Mouse (Mus musculus) limb, embryonic 13.5 days (tissue): Measurements from ENCODE around the gene Tchh. TPM values are rescaled to one million over a fixed set of nuclear protein-coding genes. Genes with fewer than 3 reads are reported as not detected.
A peak's percentile ranks its signal among the peaks of the same experiment; 100 is the strongest.
"Not testable (repeated sequence)": the region's sequence is repeated elsewhere in the genome, so short reads cannot be mapped to it uniquely, and the experiment has no call there.

ENCODE experiments used
- ATAC-seq: fragments of 200-750 bp; cut with Nextera tagmentation; 2 replicates; pipeline ENCODE4 v1.8.0; 2017; ENCODE audit warnings: low read depth, moderate number of reproducible peaks, moderate TSS enrichment; ENCODE audit not compliant: low FRiP score
- H3K27ac ChIP-seq: fragments of 300-500 bp; sonication (generic); 2 replicates; pipeline ENCODE4 v1.5.1; 2015; ENCODE audit warnings: inconsistent platforms, mild to moderate bottlenecking, moderate library complexity
- H3K27me3 ChIP-seq: fragments of 300-500 bp; sonication (generic); 2 replicates; pipeline ENCODE4 v1.6.1; 2015; ENCODE audit warnings: mild to moderate bottlenecking, inconsistent platforms
- H3K36me3 ChIP-seq: fragments of 300-500 bp; sonication (generic); 2 replicates; pipeline ENCODE4 v1.6.1; 2015; ENCODE audit warnings: inconsistent platforms, mild to moderate bottlenecking, moderate library complexity
- H3K4me1 ChIP-seq: fragments of 300-500 bp; sonication (generic); 2 replicates; pipeline ENCODE4 v1.6.1; 2015; ENCODE audit warnings: inconsistent platforms
- H3K4me2 ChIP-seq: fragments of 300-500 bp; sonication (generic); replicated peaks from 2 replicates; pipeline ENCODE4 v1.6.1; 2015; ENCODE audit warnings: inconsistent platforms, mild to moderate bottlenecking, moderate library complexity
- H3K4me3 ChIP-seq: fragments of 300-500 bp; sonication (generic); 2 replicates; pipeline ENCODE4 v1.5.1; 2015; ENCODE audit warnings: moderate library complexity, mild to moderate bottlenecking, inconsistent platforms
- H3K9ac ChIP-seq: fragments of 300-500 bp; sonication (generic); 2 replicates; pipeline ENCODE4 v1.6.1; 2015; ENCODE audit warnings: mild to moderate bottlenecking, inconsistent platforms
- H3K9me3 ChIP-seq: fragments of 300-500 bp; sonication (generic); 2 replicates; pipeline ENCODE4 v1.6.1; 2016; ENCODE audit warnings: inconsistent platforms
- WGBS: fragments of 180-500 bp; shearing (Covaris S2); methylation state at CpG from one replicate; pipeline ENCODE4 v1.1.7; 2015; 5-methylcytosine and 5-hydroxymethylcytosine counted together
- polyA plus RNA-seq: library from polyadenylated mRNA; unstranded; fragments of >200 nt; fragmentation: Nextera tagmentation; extraction: Ambion mirVana; gene quantifications from 2 replicates; pipeline ENCODE4 v1.2.1, GENCODE M21; 2015

The Tchh gene
- polyA plus RNA-seq = 1.1 TPM in 2 replicates

DNA sequence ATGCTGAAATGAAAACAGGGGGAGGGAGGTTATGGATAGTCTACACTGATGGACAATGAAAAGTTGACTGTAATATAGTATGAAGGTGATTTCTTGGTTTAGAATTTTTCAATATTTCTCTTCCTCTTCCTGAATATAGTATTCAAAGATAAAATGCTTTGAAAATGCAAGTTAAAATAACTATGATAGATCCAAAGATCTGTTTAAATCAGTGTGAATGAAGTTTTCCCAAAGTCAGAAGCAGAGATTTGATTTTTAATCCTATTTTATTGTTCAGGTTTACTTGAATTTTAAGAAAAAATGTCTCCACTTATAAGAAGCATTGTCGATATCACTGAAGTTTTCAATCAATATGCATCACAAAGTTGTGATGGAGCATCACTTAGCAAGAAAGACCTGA lies at the start of gene Tchh:
Gene Tchh, plus strand, starts transcription at position 301 of the 400 bp plus-strand sequence.
- 79% methylated on average over 1 of the region's 1 CpGs for WGBS
- Histone ChIP-seq H3K4me3 (peak within 1 kb of the TSS; percentile 52), H3K9me3 (no peaks in the 10 kb centered on the region), H3K9ac (no peak within 1 kb of the TSS), H3K27me3 (peaks cover 60% of the 10 kb centered on the region), H3K4me2 (peak within 1 kb of the TSS; percentile 94), H3K27ac (no peak within 1 kb of the TSS), H3K4me1 (peaks cover 18% of the 10 kb centered on the region), H3K36me3 (no peaks in the 10 kb centered on the region)
- no peak for ATAC-seq

DNA sequence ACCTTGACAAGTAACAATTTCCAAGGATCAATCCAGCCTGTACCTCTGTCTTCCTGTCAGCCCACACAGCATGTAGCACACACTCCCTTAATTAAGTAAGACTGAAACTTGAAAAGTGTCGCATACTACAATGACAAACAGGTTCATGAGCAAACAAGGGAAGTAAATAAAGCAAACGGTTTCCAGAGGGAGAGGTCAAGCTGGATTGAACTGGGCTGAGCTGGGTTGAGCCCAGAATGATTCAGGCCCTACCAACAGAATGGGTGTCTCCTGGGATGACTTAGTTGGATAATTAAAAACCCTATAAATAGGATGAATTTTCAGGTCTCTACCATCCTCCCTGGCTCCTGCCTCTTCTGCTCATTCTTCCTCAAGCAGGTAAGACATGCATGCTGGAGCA lies 48.8 kb upstream of the Tchh start, which contains the start of gene Rptn:
Gene Rptn, plus strand, starts transcription at position 334 of the 400 bp plus-strand sequence.
- Histone ChIP-seq H3K9ac (no peak within 1 kb of the TSS), H3K27me3 (no peaks in the 10 kb centered on the region), H3K36me3 (no peaks in the 10 kb centered on the region), H3K4me3 (no peak within 1 kb of the TSS), H3K9me3 (no peaks in the 10 kb centered on the region), H3K27ac (no peak within 1 kb of the TSS), H3K4me2 (no peak within 1 kb of the TSS), H3K4me1 (no peaks in the 10 kb centered on the region)
- 57% methylated on average over 2 of the region's 2 CpGs for WGBS
- no peak for ATAC-seq

DNA sequence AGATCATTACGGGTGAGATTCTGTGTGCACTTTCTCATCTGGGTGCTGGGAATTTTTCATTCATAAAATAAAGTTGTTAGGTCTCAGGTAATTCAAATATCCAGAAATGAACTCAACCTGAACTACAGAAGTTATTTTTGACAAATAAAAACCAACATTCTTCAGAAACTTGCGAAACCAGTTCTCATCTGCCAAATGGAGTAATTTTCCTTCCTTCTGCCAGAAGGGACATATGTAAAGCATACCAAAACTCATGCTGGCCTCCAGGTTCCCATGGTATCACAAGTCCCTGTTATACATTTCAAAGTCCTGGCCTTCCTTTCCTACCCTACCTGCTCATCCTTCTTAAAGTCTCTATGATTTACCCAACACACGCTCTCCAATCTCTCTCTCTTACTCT lies 38.2 kb upstream of the Tchh start:
- ATAC-seq = no peak
- Histone ChIP-seq H3K4me1 (no peaks in the 10 kb centered on the region), H3K9me3 (no peaks in the 10 kb centered on the region), H3K9ac (no peak overlapping the region), H3K36me3 (no peaks in the 10 kb centered on the region), H3K4me2 (no peak overlapping the region), H3K27ac (no peak overlapping the region), H3K27me3 (no peaks in the 10 kb centered on the region), H3K4me3 (no peak overlapping the region)
- WGBS = 91% methylated on average over 3 of the region's 3 CpGs

DNA sequence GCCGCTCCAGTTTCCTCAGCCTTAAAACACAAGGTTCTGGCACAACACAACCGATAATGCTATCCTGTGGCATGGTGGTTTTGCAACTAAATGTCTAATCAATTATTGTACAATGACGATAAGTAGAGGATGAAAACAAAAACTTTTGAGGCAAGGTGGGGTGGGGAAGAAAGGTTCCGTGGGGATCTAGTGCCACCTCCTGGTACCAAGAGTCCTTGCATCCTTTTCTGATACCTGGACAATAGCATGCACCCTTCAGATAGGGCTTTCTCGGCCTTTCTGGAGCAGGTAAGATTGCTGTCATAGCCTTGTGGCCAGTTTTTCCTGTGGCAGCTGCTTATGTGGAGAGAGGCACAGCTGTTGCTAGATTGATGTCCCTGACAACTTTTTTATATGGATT lies 35.1 kb upstream of the Tchh start:
- no peak for ATAC-seq
- Histone ChIP-seq H3K27ac (no peak overlapping the region), H3K4me2 (no peak overlapping the region), H3K4me3 (no peak overlapping the region), H3K36me3 (no peaks in the 10 kb centered on the region), H3K9me3 (no peaks in the 10 kb centered on the region), H3K27me3 (no peaks in the 10 kb centered on the region), H3K9ac (no peak overlapping the region), H3K4me1 (no peaks in the 10 kb centered on the region)
- WGBS = 36% methylated on average over 5 of the region's 5 CpGs

DNA sequence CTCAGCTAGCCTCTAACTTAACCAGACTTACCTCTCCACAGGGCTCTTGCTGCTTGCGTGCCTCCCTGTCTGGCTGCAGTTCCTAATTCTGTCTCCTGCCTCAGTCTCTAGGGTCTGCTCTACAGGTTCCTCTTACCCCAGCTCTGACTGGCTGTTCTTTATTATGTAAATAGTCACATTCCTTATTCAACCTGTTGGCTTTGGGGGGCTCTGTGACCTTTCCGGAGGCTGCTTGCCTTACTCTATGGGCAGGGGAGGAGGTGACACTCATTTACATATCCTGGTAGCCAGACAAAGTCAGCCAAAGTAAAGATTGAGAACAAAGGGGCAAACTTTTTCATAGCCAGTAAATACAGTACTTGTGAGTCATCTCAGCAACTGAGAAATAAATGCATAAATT lies 30.2 kb upstream of the Tchh start:
- WGBS = 28% methylated on average over 2 of the region's 2 CpGs
- ATAC-seq = no peak
- H3K27ac ChIP-seq = no peak overlapping the region

DNA sequence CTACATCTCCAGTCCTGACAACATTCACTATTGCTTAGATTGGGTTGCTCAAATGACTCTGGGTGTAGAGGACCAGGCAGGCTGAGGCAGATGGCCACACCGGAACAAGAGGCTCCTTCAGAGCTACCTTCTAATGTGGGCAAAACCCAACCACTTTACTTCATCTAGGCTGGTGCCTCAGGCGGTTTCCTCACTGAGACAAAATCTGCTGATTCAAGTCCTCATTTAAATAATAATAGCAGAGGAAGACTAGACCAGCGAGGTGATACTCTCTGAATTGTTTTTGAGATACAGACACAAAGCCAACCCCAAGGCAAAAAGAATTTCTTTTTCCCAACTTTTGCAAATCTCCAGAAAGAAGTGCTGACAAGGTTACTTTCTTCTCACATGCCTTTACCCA lies 10.5 kb upstream of the Tchh start:
- H3K4me3 ChIP-seq = no peak overlapping the region
- H3K36me3 ChIP-seq = no peaks in the 10 kb centered on the region
- no peaks in the 10 kb centered on the region for H3K4me1 ChIP-seq
- 57% methylated on average over 3 of the region's 3 CpGs for WGBS
- ATAC-seq = no peak
- H3K4me2 ChIP-seq = no peak overlapping the region
- no peaks in the 10 kb centered on the region for H3K27me3 ChIP-seq
- no peak overlapping the region for H3K27ac ChIP-seq
- no peaks in the 10 kb centered on the region for H3K9me3 ChIP-seq
- H3K9ac ChIP-seq = no peak overlapping the region

More for the DNA sequence above, 30.2 kb upstream of the Tchh start:
- H3K4me1 ChIP-seq = no peaks in the 10 kb centered on the region
- no peaks in the 10 kb centered on the region for H3K36me3 ChIP-seq
- no peak overlapping the region for H3K9ac ChIP-seq
- H3K4me2 ChIP-seq = no peak overlapping the region
- no peaks in the 10 kb centered on the region for H3K9me3 ChIP-seq
- H3K27me3 ChIP-seq = no peaks in the 10 kb centered on the region
- H3K4me3 ChIP-seq = no peak overlapping the region

DNA sequence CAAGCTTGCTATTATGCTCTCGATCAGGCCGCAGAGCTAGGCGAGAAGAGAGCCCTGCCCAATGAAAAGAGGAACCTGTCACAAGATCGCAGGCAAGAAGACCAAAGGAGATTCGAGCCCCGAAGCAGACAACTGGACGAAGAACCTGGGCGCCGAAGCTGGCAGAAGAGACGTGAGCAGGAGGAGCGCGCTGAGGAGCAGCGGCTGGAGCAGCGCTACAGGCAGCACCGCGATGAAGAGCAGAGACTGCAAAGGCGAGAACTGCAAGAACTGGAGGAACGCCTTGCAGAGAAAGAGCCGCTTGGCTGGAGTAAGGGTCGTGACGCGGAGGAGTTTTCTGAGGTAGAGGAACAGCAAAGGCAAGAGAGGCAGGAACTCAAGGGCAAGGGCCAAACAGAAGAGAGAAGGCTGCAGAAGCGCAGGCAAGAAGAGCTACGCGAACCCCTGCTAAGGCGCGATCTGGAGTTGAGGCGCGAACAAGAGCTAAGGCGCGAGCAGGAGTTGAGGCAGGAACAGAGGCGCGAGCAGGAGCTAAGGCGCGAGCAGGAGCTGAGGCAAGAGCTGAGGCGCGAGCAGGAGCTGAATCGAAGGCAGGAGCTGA lies 1.5 kb downstream of the Tchh start:
- Histone ChIP-seq H3K4me2 (peak overlapping the region; percentile 94), H3K4me3 (peak overlapping the region; percentile 52), H3K27me3 (peaks cover 73% of the 10 kb centered on the region), H3K36me3 (no peaks in the 10 kb centered on the region), H3K9me3 (no peaks in the 10 kb centered on the region), H3K4me1 (peaks cover 24% of the 10 kb centered on the region), H3K27ac (no peak overlapping the region), H3K9ac (peak overlapping the region; percentile 61)
- WGBS = under 1% methylated on average over 38 of the region's 38 CpGs
- ATAC-seq = no peak

DNA sequence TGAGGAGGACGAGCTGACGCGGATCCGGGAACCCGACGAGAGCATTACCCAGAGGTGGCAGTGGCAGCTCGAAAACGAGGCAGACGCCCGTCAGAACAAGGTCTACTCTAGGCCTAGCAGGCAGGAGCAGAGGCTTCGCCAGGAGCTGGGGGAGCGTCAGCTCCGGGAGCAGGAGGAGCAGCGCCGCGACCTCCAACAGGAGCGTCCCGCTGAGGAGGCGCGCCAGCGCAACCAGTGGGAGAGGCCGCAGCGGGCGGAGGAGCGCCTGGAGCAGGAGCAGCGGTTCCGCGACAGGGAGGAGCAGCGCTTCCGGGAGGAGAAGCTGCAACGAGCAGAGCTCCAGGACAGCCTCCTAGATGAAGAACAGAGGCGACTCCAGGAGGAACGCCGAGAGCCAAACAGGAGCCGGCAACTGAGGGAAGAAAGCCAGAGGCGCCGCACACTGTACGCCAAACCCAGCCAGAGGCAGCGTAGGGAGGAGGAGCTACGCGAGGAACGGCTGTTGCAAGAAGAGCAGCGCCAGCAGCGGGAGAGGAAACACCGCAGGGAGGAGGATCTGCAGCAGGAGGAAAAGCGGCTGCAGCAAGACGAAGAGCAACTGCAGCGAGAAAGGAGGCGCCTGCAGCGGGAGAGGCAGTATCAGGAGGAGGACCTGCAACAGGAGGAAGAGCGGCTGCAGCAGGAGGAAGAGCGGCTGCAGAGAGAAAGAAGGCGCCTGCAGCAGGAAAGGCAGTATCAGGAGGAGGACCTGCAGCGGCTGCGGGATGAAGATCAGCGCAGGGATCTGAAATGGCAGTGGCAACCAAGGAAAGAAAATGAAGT lies 2.4 kb downstream of the Tchh start:
- H3K4me1 ChIP-seq = peaks cover 24% of the 10 kb centered on the region
- peaks cover 71% of the 10 kb centered on the region for H3K27me3 ChIP-seq
- no peaks in the 10 kb centered on the region for H3K36me3 ChIP-seq
- under 1% methylated on average over 56 of the region's 56 CpGs for WGBS
- H3K9ac ChIP-seq = peak overlapping the region; percentile 61
- H3K27ac ChIP-seq = no peak overlapping the region
- H3K4me3 ChIP-seq = peak overlapping the region; percentile 52
- peak; percentile 89 for ATAC-seq
- H3K9me3 ChIP-seq = no peaks in the 10 kb centered on the region
- H3K4me2 ChIP-seq = peak overlapping the region; percentile 94

DNA sequence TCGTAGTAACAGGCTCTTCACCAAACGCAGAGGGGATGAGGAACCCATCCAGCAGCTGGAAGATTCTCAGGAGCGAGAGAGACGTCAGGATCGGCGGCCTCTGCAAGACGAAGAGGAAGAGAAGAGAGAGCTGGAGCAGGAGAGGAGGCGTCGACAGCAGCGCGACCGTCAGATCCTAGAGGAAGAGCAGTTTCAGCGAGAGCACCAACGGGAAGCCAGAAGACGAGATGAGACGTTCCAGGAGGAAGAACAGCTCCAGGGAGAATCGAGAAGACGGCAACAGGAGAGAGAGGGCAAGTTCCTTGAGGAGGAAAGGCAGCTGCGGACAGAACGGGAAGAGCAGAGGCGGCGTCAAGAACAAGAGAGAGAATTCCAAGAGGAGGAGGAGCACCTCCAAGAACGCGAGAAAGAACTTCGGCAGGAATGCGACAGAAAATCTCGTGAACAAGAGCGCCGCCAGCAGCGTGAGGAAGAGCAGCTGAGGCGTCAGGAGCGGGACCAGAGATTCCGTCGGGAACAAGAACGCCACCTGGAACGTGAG lies 3.1 kb downstream of the Tchh start:
- H3K4me3 ChIP-seq = peak overlapping the region; percentile 52
- H3K9ac ChIP-seq = peak overlapping the region; percentile 61; the same call in 1 of the 2 replicates
- WGBS = under 1% methylated on average over 36 of the region's 36 CpGs
- peak overlapping the region; percentile 94 for H3K4me2 ChIP-seq
- peaks cover 24% of the 10 kb centered on the region for H3K4me1 ChIP-seq
- ATAC-seq = no peak
- peaks cover 77% of the 10 kb centered on the region for H3K27me3 ChIP-seq
- no peaks in the 10 kb centered on the region for H3K36me3 ChIP-seq
- H3K27ac ChIP-seq = no peak overlapping the region
- no peaks in the 10 kb centered on the region for H3K9me3 ChIP-seq

DNA sequence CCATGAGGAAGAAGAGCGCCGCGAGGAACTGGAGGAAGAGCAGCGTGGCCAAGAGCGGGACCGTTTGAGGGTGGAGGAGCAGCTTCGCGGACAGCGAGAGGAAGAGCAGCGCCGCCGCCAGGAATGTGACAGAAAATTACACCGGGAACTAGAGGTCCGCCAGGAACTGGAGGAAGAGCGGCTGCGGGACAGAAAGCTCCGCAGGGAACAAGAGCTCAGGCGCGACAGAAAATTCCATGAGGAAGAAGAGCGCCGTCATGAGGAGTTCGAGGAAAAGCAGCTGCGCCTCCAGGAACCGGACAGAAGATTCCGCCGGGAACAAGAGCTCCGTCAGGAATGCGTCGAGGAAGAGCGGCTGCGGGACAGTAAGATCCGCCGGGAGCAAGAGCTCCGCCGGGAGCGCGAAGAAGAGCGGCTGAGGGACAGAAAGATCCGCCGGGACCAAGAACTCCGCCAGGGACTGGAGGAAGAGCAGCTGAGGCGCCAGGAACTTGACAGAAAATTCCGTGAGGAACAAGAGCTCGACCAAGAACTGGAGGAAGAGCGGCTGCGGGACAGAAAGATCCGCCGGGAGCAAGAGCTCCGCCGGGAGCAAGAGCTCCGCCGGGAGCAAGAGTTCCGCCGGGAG lies 4.1 kb downstream of the Tchh start:
- peaks cover 72% of the 10 kb centered on the region for H3K27me3 ChIP-seq
- under 1% methylated on average over 54 of the region's 54 CpGs for WGBS

DNA sequence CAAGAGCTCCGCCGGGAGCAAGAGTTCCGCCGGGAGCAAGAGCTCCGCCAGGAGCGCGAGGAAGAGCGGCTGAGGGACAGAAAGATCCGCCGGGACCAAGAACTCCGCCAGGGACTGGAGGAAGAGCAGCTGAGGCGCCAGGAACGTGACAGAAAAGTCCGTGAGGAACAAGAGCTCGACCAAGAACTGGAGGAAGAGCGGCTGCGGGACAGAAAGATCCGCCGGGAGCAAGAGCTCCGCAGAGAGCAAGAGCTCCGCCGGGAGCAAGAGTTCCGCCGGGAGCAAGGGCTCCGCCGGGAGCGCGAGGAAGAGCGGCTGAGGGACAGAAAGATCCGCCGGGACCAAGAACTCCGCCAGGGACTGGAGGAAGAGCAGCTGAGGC lies 4.6 kb downstream of the Tchh start:
- Histone ChIP-seq H3K4me1 (peaks cover 24% of the 10 kb centered on the region), H3K27me3 (peaks cover 72% of the 10 kb centered on the region), H3K4me3 (peak overlapping the region; percentile 52), H3K4me2 (peak overlapping the region; percentile 94), H3K9ac (peak overlapping the region; percentile 62)
- ATAC-seq, H3K27ac ChIP-seq, H3K9me3 ChIP-seq, H3K36me3 ChIP-seq: not testable (repeated sequence)
- WGBS = under 1% methylated on average over 32 of the region's 32 CpGs

More for the DNA sequence above, 4.1 kb downstream of the Tchh start:
- Histone ChIP-seq H3K4me3 (peak overlapping the region; percentile 52), H3K9ac (peak overlapping the region; percentile 62), H3K9me3 (no peaks in the 10 kb centered on the region), H3K36me3 (no peaks in the 10 kb centered on the region), H3K4me2 (peak overlapping the region; percentile 94), H3K27ac (no peak overlapping the region), H3K4me1 (peaks cover 24% of the 10 kb centered on the region)
- no peak for ATAC-seq
